Mouse (Mus musculus) heart, adult 2 months (tissue): ENCODE measurements around the gene Ranbp9.

Experiments
- CTCF ChIP-seq: fragments of 200-600 bp; IDR thresholded peaks from 2 replicates; pipeline ENCODE4 v1.8.1; 2022; ENCODE audit warnings: antibody characterized with exemption, mild to moderate bottlenecking, moderate library complexity
- EP300 ChIP-seq: fragments of 200-500 bp; IDR thresholded peaks from 2 replicates; pipeline ENCODE4 v1.6.1; 2011; ENCODE audit warnings: low read depth, low read length, control low read depth; ENCODE audit not compliant: insufficient read depth
- POLR2A ChIP-seq: fragments of 200-500 bp; IDR thresholded peaks from 2 replicates; pipeline ENCODE4 v1.6.1; 2011; ENCODE audit warnings: mild to moderate bottlenecking, low read depth, low read length, control low read depth; ENCODE audit not compliant: insufficient read depth

DNA sequence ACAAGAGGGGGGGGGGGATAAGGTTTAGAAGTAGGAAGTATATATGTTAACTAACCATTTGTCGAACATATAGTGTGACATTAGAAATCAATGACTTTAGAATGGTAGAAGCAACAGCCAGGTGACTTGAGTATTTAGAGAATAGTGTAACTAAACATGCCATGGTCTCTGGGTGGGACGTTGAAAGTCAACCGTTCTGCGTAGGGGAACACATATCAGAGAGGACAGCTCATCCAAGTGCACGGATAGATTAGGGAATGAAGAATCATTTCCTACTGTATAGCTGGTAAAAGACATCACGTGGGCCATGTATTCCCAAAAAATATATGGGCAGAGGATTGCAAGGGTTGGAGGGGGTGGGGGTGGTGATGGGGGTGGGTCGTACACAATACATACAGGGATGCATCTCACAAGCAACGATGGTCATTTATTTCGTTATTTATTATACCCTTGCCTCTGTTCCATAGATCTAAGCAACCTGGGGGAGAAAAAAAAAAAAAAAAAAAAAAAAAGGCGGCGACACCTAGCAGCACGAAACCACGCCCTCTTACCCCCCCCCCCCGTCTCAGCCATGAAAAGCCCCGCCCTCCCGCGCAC lies 83.3 kb downstream of the Ranbp9 start:
- TF ChIP-seq CTCF (no peak), POLR2A (no peak), EP300 (no peak)
